Mouse (Mus musculus) lung, postnatal 0 days (tissue): ENCODE measurements around the gene Slc10a7. TPM values are rescaled to one million over a fixed set of nuclear protein-coding genes. Genes with fewer than 3 reads are reported as not detected.

ENCODE experiments used
- ATAC-seq: fragments of 200-750 bp; cut with Nextera tagmentation; 2 replicates; pipeline ENCODE4 v1.8.0; 2017; ENCODE audit warnings: moderate library complexity
- DNase-seq: peaks from one replicate; pipeline ENCODE4 v3.0.0-alpha.2; 2016; ENCODE audit warnings: low spot score
- H3K27ac ChIP-seq: fragments of 300-500 bp; sonication (generic); 2 replicates; pipeline ENCODE4 v1.5.1; 2014; ENCODE audit warnings: antibody characterized with exemption, mild to moderate bottlenecking, low read length, mixed read lengths
- H3K27me3 ChIP-seq: fragments of 300-500 bp; sonication (generic); replicated peaks from 2 replicates; pipeline ENCODE4 v1.6.1; 2014; ENCODE audit warnings: low read length, mixed read lengths; ENCODE audit not compliant: insufficient read depth
- H3K36me3 ChIP-seq: fragments of 300-500 bp; sonication (generic); 2 replicates; pipeline ENCODE4 v1.6.1; 2014; ENCODE audit warnings: low read length, mixed read lengths; ENCODE audit not compliant: insufficient read depth
- H3K4me1 ChIP-seq: fragments of 300-500 bp; sonication (generic); 2 replicates; pipeline ENCODE4 v1.6.1; 2014; ENCODE audit warnings: antibody characterized with exemption, low read depth, low read length, mixed read lengths; ENCODE audit not compliant: insufficient read depth
- H3K4me2 ChIP-seq: fragments of 300-500 bp; sonication (generic); replicated peaks from 2 replicates; pipeline ENCODE4 v1.6.1; 2014; ENCODE audit warnings: low read depth, mild to moderate bottlenecking, low read length, moderate library complexity, mixed read lengths
- H3K4me3 ChIP-seq: fragments of 300-500 bp; sonication (generic); 2 replicates; pipeline ENCODE4 v1.5.1; 2014; ENCODE audit warnings: low read depth, low read length
- H3K9ac ChIP-seq: fragments of 300-500 bp; sonication (generic); replicated peaks from 2 replicates; pipeline ENCODE4 v1.6.1; 2014; ENCODE audit warnings: low read depth, mild to moderate bottlenecking
- H3K9me3 ChIP-seq: fragments of 300-500 bp; sonication (generic); 2 replicates; pipeline ENCODE4 v1.6.1; 2016; ENCODE audit warnings: low read length, mixed read lengths
- CTCF ChIP-seq: IDR thresholded peaks from 2 replicates; pipeline ENCODE4 v1.5.1; 2016; ENCODE audit warnings: antibody characterized with exemption, mild to moderate bottlenecking
- EP300 ChIP-seq: IDR thresholded peaks from 2 replicates; pipeline ENCODE4 v1.6.1; 2016; ENCODE audit warnings: antibody characterized with exemption, mild to moderate bottlenecking, control low read depth
- WGBS: fragments of 180-500 bp; shearing (Covaris S2); extraction: QIAGEN DNeasy Blood & Tissue Kit; methylation state at CpG from one replicate; pipeline ENCODE4 v1.1.7; 2014; 5-methylcytosine and 5-hydroxymethylcytosine counted together
- polyA plus RNA-seq: library from polyadenylated mRNA; unstranded; fragments of >200 nt; fragmentation: Nextera tagmentation; extraction: Ambion mirVana; gene quantifications from 2 replicates; pipeline ENCODE4 v1.2.1, GENCODE M21; 2015

The Slc10a7 gene
- polyA plus RNA-seq, 1 experiment from 2014 or later: 10.9 TPM

- no peak overlapping the region for H3K27ac ChIP-seq
- ATAC-seq (no peak), DNase-seq (no peak)
- H3K4me2 ChIP-seq: no peak overlapping the region
- 88% methylated on average over 9 of the region's 9 CpGs for WGBS
- no peak overlapping the region for H3K4me3 ChIP-seq
- H3K27me3 ChIP-seq: no peaks in the 10 kb centered on the region
- TF ChIP-seq EP300: no peak
- TF ChIP-seq CTCF: no peak
- no peak overlapping the region for H3K9ac ChIP-seq
- no peaks in the 10 kb centered on the region for H3K9me3 ChIP-seq
- H3K4me1 ChIP-seq: peaks cover 10% of the 10 kb centered on the region; the same call in 1 of the 2 replicates
- H3K36me3 ChIP-seq: no peaks in the 10 kb centered on the region
Observed at GRCm38 (mm10) chr8:78627793-78628192, 118.6 kb downstream of the Slc10a7 start.

DNA sequence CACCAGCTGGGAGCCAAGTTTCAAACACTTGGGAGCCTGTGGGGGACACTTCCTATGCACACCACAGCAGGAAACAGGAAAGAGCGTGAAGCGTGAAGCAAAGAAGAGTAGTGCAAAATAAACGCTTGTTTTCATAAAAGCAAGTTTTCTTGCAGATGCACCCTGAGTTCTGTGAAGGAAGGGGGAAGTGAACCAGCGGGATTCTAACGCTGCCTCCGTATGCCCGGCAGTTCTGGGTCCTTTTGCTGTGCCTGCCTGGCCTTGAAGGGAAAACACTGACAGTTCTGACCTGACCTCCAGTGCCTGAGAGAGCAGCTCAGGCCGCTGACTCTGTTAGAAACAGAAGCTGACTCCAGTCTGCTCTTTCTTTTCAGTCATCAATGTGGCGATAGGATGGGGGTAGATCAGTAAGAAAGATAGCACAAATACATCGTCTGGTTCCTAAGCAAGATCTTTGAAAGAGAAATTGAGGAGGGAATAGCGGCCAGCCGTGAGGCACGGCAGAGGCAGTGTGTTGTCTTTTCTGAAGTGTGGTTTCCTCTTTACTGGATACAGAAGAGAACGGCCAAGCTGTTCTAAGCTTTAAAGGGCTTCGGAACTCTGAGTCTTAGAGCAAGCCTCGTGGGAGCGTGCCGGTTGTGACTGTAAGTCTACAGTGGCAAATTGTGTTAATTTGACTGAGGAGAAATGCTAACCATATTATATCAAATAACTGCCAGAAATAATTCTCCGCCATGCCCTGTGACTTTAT, 121.4 kb downstream of the Slc10a7 start:
- TF ChIP-seq CTCF (no peak), EP300 (no peak)
- Histone ChIP-seq H3K4me3 (no peak overlapping the region), H3K9ac (no peak overlapping the region), H3K27me3 (no peaks in the 10 kb centered on the region), H3K4me1 (peaks cover 10% of the 10 kb centered on the region; the same call in 1 of the 2 replicates), H3K36me3 (no peaks in the 10 kb centered on the region), H3K9me3 (no peaks in the 10 kb centered on the region), H3K4me2 (0 out of 2 replicates have a peak overlapping the region, but pooled peaks have one; percentile 5), H3K27ac (peak overlapping the region; percentile 51)
- peak; percentile 49 for DNase-seq
- 49% methylated on average over 19 of the region's 19 CpGs for WGBS
- ATAC-seq: no peak

DNA sequence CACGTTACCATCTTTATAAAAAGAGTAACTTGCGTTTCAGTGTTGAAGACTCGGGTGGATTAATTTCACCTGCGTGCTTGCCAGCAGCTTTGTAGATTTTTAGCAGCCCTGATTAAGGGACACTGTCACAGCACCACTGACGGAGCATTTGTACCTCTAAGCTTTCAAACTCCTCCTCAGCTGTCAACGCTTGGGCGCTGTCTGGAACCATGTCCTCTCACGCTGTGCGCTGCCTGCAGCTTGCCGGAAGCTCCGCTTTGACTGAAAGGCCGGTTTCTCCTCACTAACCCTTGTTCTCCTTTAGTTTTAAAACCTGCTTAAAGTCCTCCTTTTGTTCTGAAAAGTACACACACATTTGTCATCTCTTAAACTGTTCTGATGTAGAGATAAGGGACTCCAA, 123.9 kb downstream of the Slc10a7 start:
- TF ChIP-seq CTCF (no peak), EP300 (no peak)
- H3K4me2 ChIP-seq: no peak overlapping the region

DNA sequence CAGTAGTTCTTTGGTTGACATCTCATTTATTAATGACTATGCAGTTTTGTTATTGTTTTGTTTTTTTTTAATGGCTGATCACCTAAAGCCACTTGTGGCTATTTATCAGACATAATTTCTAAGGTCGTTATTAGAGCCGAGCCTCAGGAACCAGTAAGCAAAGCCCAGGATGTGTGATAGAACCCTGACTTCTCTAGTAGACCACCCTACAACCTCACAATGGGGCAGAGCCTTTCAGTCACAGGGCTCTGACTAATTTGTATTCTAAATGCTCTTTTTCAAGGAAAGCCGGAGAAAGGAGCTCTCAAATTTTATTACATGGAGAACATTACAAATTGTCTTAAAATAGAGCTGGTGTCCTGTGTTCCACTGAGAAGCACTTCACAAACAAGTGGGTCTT, 124.9 kb downstream of the Slc10a7 start:
- H3K27me3 ChIP-seq: no peaks in the 10 kb centered on the region
- H3K4me2 ChIP-seq: no peak overlapping the region
- TF ChIP-seq EP300 (no peak), CTCF (no peak)
- peak overlapping the region; percentile 78 for H3K27ac ChIP-seq
- no peak overlapping the region for H3K4me3 ChIP-seq
- ATAC-seq: no peak
- 68% methylated on average over 3 of the region's 3 CpGs for whole genome bisulfite sequencing
- 0 out of 2 replicates have a peak, but pooled peaks cover 7% of the 10 kb centered on the region for H3K4me1 ChIP-seq
- no peaks in the 10 kb centered on the region for H3K9me3 ChIP-seq
- H3K36me3 ChIP-seq: no peaks in the 10 kb centered on the region
- H3K9ac ChIP-seq: no peak overlapping the region
- no peak for DNase-seq

More for the DNA sequence above, 123.9 kb downstream of the Slc10a7 start:
- no peak for ATAC-seq
- Histone ChIP-seq H3K27ac (peak overlapping the region; percentile 78; the same call in 1 of the 2 replicates), H3K9ac (no peak overlapping the region), H3K4me1 (0 out of 2 replicates have a peak, but pooled peaks cover 7% of the 10 kb centered on the region), H3K9me3 (no peaks in the 10 kb centered on the region), H3K4me3 (no peak overlapping the region), H3K27me3 (no peaks in the 10 kb centered on the region), H3K36me3 (no peaks in the 10 kb centered on the region)
- WGBS: 54% methylated on average over 12 of the region's 12 CpGs
- no peak for DNase-seq

- H3K27ac ChIP-seq: peak overlapping the region; percentile 85
- H3K4me1 ChIP-seq: 0 out of 2 replicates have a peak, but pooled peaks cover 7% of the 10 kb centered on the region
- ATAC-seq (peak; percentile 90), DNase-seq (peak; percentile 89)
- 55% methylated on average over 17 of the region's 17 CpGs for WGBS
- H3K9me3 ChIP-seq: no peaks in the 10 kb centered on the region
- no peak overlapping the region for H3K4me3 ChIP-seq
- no peaks in the 10 kb centered on the region for H3K27me3 ChIP-seq
- no peak overlapping the region for H3K9ac ChIP-seq
- H3K36me3 ChIP-seq: no peaks in the 10 kb centered on the region
- no peak overlapping the region for H3K4me2 ChIP-seq
- TF ChIP-seq EP300 (peak; percentile 98), CTCF (peak; percentile 23)
Observed at GRCm38 (mm10) chr8:78634523-78635240, 125.5 kb downstream of the Slc10a7 start.

- 52% methylated on average over 8 of the region's 8 CpGs for WGBS
- peak; percentile 65 for DNase-seq
- 0 out of 2 replicates have a peak, but pooled peaks cover 3% of the 10 kb centered on the region for H3K4me1 ChIP-seq
- no peak overlapping the region for H3K4me2 ChIP-seq
- peak; percentile 56 for ATAC-seq
- no peaks in the 10 kb centered on the region for H3K9me3 ChIP-seq
- H3K27me3 ChIP-seq: no peaks in the 10 kb centered on the region
- TF ChIP-seq CTCF (no peak), EP300 (no peak)
- no peak overlapping the region for H3K4me3 ChIP-seq
- no peak overlapping the region for H3K9ac ChIP-seq
- no peaks in the 10 kb centered on the region for H3K36me3 ChIP-seq
- peak overlapping the region; percentile 85 for H3K27ac ChIP-seq
Observed at GRCm38 (mm10) chr8:78635241-78635771, 126.2 kb downstream of the Slc10a7 start.
